Mouse (Mus musculus) thymus, adult 2 months (tissue): Measurements from ENCODE around the gene Hnf1b.

Experiments used
- CTCF ChIP-seq: fragments of 200-500 bp; IDR thresholded peaks from 2 replicates; pipeline ENCODE4 v1.5.1; 2012; ENCODE audit warnings: mild to moderate bottlenecking, control low read depth, low read length, moderate library complexity, borderline replicate concordance; ENCODE audit not compliant: control insufficient read depth, poor library complexity, insufficient read depth; ENCODE audit errors: extremely low read depth
- POLR2A ChIP-seq: fragments of 200-500 bp; IDR thresholded peaks from 2 replicates; pipeline ENCODE4 v1.6.1; 2012; ENCODE audit warnings: mild to moderate bottlenecking, low read length, control low read depth, moderate library complexity; ENCODE audit not compliant: control insufficient read depth, poor library complexity, insufficient read depth; ENCODE audit errors: extremely low read depth

- TF ChIP-seq CTCF (no peak), POLR2A (no peak)
These were observed 23.6 kb downstream of the Hnf1b start for GRCm38 (mm10) chr11:83873509-83873908.
